Mouse (Mus musculus) heart, adult 2 months (tissue): ENCODE data around the gene Reps1.

ENCODE experiments used
- EP300 ChIP-seq: fragments of 200-500 bp; IDR thresholded peaks from 2 replicates; pipeline ENCODE4 v1.6.1; 2011; ENCODE audit warnings: low read depth, low read length, control low read depth; ENCODE audit not compliant: insufficient read depth
- POLR2A ChIP-seq: fragments of 200-500 bp; IDR thresholded peaks from 2 replicates; pipeline ENCODE4 v1.6.1; 2011; ENCODE audit warnings: mild to moderate bottlenecking, low read depth, low read length, control low read depth; ENCODE audit not compliant: insufficient read depth

DNA sequence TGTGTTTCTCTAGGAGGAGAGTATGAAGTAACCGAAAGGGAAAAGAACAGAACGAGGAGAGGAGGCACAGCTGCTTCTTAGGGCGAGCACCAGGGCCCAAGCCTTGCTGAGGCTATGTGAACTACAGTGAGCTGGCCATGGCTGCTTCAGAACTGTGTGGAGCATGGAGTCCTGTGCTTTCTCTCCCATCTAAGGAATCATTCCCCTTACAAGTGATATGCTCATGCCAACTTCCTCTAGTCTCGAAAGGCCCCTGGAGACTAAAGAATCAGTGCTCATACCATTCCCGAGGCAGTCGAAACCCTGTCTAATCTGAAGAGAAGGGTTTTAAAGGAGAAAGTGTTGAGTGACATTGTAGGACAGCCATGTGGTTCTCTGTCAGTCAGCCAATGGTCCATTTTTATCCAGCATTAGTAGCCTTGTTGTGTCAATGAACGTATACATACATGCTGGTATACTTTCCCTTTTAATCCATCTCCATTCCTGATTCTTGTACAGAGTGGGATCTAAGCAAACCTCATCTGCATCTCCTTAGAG is 106.8 kb downstream of the Reps1 start:
- TF ChIP-seq POLR2A (no peak), EP300 (no peak)
